Mouse (Mus musculus): ENCODE results near the gene Gtf2ird1.
"Not testable (repeated sequence)": the region's sequence is repeated elsewhere in the genome, so short reads cannot be mapped to it uniquely, and the experiment has no call there.

Gene Gtf2ird1

DNA sequence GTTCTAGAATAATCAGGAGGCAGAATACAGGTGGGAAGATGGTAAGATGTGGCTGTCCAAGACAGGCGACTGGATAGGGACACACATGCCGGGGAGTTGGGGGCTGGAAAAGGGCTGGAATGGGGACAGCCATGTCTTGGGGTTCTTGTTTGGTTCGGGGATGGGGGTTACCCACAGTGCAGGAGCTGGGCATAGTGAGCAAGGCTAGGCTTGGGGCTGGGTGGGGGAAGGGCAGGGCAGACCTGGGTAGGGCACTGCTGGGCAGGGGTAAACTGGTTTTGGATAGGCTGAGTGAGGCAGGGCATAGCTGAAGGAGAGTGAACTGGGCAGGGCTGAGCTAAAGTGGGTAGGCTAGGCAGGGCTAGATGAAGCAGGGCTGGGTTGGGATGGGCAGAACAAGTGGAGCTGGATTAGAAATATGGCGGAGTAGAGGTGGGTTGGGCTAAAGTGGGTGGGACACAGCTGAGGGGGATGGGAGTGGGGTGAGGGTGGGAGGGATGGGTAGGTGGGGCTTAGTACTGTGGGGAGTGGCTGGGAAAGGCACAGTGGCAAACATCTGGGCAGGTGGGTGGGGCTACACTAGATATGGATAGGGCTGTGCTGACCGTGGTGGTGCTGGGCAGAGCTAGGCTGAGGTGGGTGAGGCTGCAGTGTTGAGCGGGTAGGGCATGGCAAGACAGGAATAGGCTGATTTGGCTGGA lies 46.8 kb downstream of the Gtf2ird1 start:
- DNase-seq (ENCODE audit: low spot score) = no peak

DNA sequence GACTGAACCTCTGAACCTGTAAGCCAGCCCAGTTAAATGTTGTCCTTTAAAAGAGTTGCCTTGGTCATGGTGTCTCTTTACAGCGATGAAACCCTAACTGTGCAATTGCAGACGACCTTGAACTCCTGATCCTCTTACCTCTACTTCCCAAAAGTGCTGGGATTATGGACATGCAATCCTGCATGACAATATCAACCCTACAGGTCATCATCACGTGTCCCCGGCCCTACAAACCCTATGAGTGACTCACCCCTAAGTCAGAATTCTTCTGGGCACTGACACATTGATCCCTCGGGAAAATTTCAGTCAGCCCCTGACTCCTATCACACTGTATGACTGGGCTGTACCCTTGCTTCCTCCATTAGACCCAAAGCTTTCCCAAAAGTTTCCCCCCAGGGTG lies 48.4 kb downstream of the Gtf2ird1 start:
- DNase-seq (ENCODE audit: low spot score) = no peak

GRCm38 (mm10) chr5:134401841-134402240 lies 54.7 kb downstream of the Gtf2ird1 start:
- no peak for DNase-seq (ENCODE audit: low spot score)

- DNase-seq (ENCODE audit: low spot score) = no peak
Measured at GRCm38 (mm10) chr5:134397434-134398163, 58.9 kb downstream of the Gtf2ird1 start.

GRCm38 (mm10) chr5:134396519-134396918 lies 60.0 kb downstream of the Gtf2ird1 start:
- no peak for DNase-seq (ENCODE audit: low spot score)

DNA sequence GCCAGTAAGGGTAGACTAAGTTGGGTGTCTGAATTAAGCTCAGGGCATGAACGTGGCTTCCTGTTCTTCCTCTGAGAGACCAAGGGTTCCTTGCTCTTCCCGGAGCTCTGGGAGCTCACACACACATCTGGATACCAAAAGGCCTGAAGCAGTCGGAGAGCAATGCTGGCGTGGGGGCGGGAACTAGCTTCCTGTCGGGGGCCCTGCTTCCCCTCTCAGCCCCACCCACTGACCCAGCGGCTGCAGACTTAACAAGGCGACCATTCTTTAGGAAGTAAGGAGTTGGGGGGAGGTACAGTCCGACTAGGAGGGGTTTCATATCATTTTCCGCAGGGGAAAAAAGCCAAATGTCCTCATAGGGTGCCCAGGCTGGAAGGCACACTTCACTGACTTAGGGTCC lies 61.9 kb downstream of the Gtf2ird1 start:
- peak; percentile 62 for DNase-seq (ENCODE audit: low spot score)

GRCm38 (mm10) chr5:134393624-134394023 lies 62.9 kb downstream of the Gtf2ird1 start:
- peak; percentile 62 for DNase-seq (ENCODE audit: low spot score)

DNA sequence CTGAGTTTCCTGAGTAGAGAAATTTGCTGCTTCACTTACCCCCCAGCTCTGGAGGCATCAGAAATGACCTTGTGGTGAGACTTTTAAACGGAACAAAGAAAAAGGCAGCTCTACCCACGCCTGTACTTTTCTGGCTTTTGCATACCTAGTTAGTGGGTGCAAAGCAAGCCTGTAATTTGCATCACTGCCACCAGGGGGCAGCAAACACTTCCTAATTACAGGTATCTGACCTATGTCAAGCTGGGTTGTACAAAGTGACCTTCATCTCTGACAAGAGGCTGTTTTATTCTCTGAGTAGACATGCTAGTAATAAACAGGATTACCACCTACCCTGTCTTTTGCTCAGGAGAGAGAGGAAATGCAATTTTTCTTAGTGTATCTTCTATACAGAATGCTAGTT lies 71.4 kb downstream of the Gtf2ird1 start:
- DNase-seq (ENCODE audit: low spot score) = peak; percentile 83

DNA sequence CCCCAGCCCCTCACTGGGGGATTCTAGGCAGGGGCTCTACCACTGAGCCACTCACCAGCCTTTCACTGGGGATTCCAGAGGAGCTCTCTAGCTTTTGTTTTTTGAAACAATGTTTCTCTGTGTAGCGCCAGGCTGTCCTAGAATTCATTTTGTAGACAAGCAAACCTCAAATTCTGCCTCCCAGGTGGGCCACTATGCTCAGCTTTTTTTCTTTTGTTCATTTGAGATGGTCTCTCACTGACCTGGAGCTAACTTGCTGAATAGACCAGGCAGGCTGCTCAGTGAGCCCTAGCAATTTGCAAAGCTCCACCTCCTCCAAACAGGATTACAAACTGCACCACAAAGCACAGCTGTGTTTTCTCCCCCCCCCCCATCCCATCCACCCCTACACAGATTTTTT lies 81.3 kb downstream of the Gtf2ird1 start:
- DNase-seq (ENCODE audit: low spot score) = no peak

DNA sequence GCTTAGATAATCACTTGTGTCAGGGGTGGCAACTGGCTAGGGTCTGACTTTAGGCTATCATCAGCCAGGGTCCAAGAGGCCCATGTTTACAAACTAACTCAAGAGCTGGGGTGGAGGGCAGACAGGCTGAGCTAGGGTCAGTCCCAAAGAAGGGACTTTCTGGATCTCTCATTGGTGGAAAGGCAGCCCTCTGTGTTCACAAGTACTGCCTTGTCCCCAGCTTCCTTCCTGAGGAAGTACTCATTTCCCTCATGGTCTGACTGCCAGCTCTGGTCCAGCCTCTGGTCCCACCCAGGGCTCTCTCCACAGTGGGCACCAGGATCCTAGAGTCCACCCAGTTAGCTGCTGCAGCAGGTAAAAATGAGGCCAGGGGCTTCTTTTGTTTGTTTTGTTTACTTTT lies 82.0 kb downstream of the Gtf2ird1 start:
- no peak for DNase-seq (ENCODE audit: low spot score)

GRCm38 (mm10) chr5:134373912-134374488 lies 82.5 kb downstream of the Gtf2ird1 start:
- DNase-seq (ENCODE audit: low spot score) = peak; percentile 62

GRCm38 (mm10) chr5:134372926-134373658 lies 83.4 kb downstream of the Gtf2ird1 start:
- DNase-seq (ENCODE audit: low spot score) = no peak

GRCm38 (mm10) chr5:134371511-134372289 lies 84.8 kb downstream of the Gtf2ird1 start:
- DNase-seq (ENCODE audit: low spot score) = no peak

GRCm38 (mm10) chr5:134370831-134371230 lies 85.7 kb downstream of the Gtf2ird1 start:
- no peak for DNase-seq (ENCODE audit: low spot score)

- DNase-seq (ENCODE audit: low spot score) = no peak
Measured at GRCm38 (mm10) chr5:134359101-134359500, 97.4 kb downstream of the Gtf2ird1 start.

- DNase-seq (ENCODE audit: low spot score) = not testable (repeated sequence)
Measured at GRCm38 (mm10) chr5:134355372-134355771, 101.1 kb downstream of the Gtf2ird1 start.

GRCm38 (mm10) chr5:134353117-134353516 lies 103.4 kb downstream of the Gtf2ird1 start:
- DNase-seq (ENCODE audit: low spot score) = no peak

DNA sequence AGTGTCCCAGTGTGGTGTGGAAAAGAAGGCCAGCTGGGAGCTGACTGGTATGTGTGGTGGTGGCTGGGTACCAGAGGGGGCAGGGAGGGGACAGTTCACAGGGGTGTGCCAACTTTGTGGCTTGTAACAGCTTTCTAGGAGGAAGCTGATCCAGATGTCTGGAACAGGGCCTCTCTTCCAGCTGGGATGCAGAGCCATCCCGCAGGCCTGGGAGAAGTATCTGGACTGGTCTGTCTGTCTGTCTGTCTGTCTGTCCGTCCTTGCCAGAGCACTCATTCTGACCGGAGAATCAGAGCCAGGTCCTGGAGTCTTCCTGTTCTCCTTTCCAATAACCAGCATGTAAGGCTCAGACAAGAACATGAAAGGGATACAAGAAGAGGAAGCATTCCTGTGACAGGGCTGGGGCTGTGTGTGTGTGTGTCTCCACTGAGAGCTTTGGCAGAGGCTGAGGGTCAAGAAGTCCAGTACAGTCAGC lies 104.0 kb downstream of the Gtf2ird1 start:
- no peak for DNase-seq (ENCODE audit: low spot score)

DNA sequence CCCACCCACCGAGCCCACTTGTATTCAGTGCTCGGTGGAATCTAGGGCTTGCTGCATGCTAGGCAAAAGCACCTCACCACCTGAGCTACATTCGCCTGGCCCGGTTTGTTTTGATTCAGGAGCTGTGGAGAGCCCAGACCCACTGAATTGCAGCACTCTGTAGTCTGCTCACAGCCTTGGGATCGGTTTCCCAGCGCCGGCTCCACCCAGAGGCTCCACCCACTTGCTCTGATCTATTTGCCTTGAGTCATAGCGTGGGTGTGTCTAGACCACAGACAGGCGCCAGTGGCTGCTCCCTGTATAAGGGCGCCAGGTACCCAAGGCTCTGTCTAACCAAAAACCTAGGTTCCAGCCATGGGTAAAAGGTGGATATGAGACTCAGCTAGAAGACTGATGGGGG lies 105.9 kb downstream of the Gtf2ird1 start:
- DNase-seq (ENCODE audit: low spot score) = peak; percentile 79

- DNase-seq (ENCODE audit: low spot score) = no peak
Measured at GRCm38 (mm10) chr5:134347066-134347465, 109.5 kb downstream of the Gtf2ird1 start.

DNA sequence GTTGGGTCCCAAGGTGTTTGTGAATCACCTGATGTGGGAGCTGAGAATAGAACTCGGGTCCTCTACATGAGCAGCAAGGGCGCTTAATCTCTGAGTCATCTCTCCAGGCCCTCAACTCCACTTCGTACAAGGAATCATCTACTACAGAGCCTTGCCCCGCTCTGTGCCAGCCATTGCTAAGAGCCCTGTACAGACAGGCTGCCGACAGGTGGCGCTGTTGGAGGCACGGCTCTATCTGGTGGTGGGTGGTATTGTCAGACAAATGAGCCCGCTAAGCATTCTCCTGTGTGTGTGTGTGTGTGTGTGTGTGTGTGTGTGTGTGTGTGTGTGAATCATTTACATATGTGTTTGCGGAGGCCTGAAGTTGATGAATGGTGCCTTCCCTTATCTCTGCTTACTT lies 111.1 kb downstream of the Gtf2ird1 start:
- DNase-seq (ENCODE audit: low spot score) = no peak

GRCm38 (mm10) chr5:134344076-134344475 lies 112.4 kb downstream of the Gtf2ird1 start:
- no peak for DNase-seq (ENCODE audit: low spot score)

All from c-Kit-positive CD71-positive TER-119-positive erythroid progenitor cells, embryonic 14.5 days (primary cell).